Mouse (Mus musculus) layer of hippocampus, adult 18-20 months (tissue): ENCODE data around the gene Ncl. TPM values are rescaled to one million over a fixed set of nuclear protein-coding genes. Genes with fewer than 3 reads are reported as not detected.

Source experiments
- microRNA-seq, 2 experiments: library from miRNA; unstranded; fragments of <30 nt; microRNA quantifications; one replicate each; pipeline ENCODE4 v1.2.0; 2021
- total RNA-seq, 2 experiments: library from RNA; stranded (reverse); gene quantifications; 2 replicates each; pipeline ENCODE4 v1.2.3; 2021

The Ncl gene
- total RNA-seq, 2 experiments from 2014 or later, result 139 to 140 TPM

Small RNA genes within 50 kb of the gene (microRNA-seq; reads per million reads assigned to microRNA genes)
- gene mmu-mir-3535, result 58.5 to 68.6 reads per million in 2 experiments

Other genes starting within 250 kb of the Ncl start
- not detected for gene Htr2b, start 247.4 kb downstream of the Ncl start, total RNA-seq
- gene Gm21972, start 225.8 kb downstream of the Ncl start, total RNA-seq, result 1 to 10 TPM; 5.2 to 6.1 TPM
- gene Armc9, start 204.6 kb downstream of the Ncl start, total RNA-seq, result 10 to 100 TPM; 34.5 to 35.6 TPM
- gene B3gnt7, start 56.6 kb downstream of the Ncl start, total RNA-seq, result under 1 TPM; 0.76 to 0.89 TPM
- gene Nmur1, start 66.8 kb upstream of the Ncl start, total RNA-seq, result not detected
- not detected for gene Tex44, start 66.9 kb upstream of the Ncl start, total RNA-seq
- 100 to 1,000 TPM; 470 to 490 TPM for gene Ptma, start 167.3 kb upstream of the Ncl start, total RNA-seq
- 10 to 100 TPM; 47.3 to 48.9 TPM for gene Pde6d, start 223.2 kb upstream of the Ncl start, total RNA-seq
- gene Cops7b, start 223.5 kb upstream of the Ncl start, total RNA-seq, result 10 to 100 TPM; 19.5 to 21.1 TPM